Mouse (Mus musculus) small intestine, adult 2 months (tissue): Measurements from ENCODE around the gene Efhd1.

Experiments used
- CTCF ChIP-seq: fragments of 200-500 bp; IDR thresholded peaks from 2 replicates; pipeline ENCODE4 v1.5.1; 2012; ENCODE audit warnings: low read depth, mild to moderate bottlenecking, control low read depth, inconsistent platforms, low read length, moderate library complexity, mixed read lengths; ENCODE audit not compliant: insufficient replicate concordance, insufficient read length; ENCODE audit errors: extremely low read depth
- POLR2A ChIP-seq: fragments of 200-500 bp; IDR thresholded peaks from 2 replicates; pipeline ENCODE4 v1.6.1; 2012; ENCODE audit warnings: low read depth, mild to moderate bottlenecking, control low read depth, inconsistent platforms, low read length, moderate library complexity

GRCm38 (mm10) chr1:87326742-87327163, 62.6 kb downstream of the Efhd1 start, which contains the start of gene Gigyf2:
- TF ChIP-seq POLR2A (peak; percentile 70; the same call in 1 of the 2 replicates), CTCF (no peak)
